Mouse (Mus musculus): ENCODE results near the gene Plin4. TPM values are rescaled to one million over a fixed set of nuclear protein-coding genes. Genes with fewer than 3 reads are reported as not detected.

Gene Plin4
- total and polyA plus RNA-seq, 3 experiments = 114 to 170 (median 151) TPM

DNA sequence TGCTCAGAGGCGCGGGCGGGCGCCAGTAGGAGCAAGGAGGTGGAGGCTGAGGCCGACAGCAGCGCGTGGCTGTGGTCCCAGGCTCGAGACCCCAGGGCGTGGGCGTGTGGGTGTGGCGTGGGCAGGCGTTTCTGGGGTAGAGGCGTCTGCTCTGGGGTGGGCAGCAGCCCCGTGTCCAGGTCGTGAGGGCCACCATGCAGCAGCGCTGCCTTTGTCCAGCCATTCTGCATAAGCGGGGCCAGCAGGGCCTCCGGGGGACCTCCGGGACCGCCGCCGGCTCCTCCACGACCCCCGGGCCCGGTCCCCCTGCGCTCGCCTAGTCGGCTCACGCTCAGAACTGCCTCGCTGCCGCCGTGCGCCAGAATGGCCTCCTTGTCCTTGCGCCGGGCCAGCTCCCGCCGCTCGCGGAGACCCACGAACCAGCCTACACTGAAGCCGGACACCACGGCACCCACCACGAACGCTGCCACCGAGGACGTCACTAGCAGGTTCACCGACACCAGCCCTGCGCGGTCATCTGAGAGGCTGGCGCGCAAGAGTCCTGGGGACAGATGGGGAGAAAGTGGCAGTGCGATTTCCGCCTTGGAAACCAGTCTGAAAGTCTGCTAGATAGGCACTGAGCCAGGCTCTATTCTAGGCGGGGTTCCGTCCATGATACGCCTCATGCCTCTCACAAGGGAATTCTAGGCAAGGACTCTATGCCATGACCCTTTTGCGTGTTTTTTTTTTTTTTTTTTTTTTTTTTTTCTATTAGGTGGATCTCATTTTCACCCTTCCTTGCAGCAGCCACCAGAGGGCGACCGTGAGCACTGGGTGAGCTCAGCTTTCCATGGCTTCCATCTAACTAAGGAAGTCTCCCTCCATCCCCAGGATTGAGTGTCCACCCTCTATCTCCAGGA, 15.0 kb upstream of the Plin4 start:
- WGBS = 48% methylated on average over 59 of the region's 59 CpGs
- peak overlapping the region; percentile 30 for H3K4me3 ChIP-seq
- H3K36me3 ChIP-seq (ENCODE audit: control insufficient read depth, insufficient read depth, low read length) = no peaks in the 10 kb centered on the region
- no peaks in the 10 kb centered on the region for H3K79me2 ChIP-seq (replicated peaks; ENCODE audit: control insufficient read depth, insufficient read depth, low read length)
- TF ChIP-seq EP300 (IDR thresholded peaks at IDR 0.05; ENCODE audit: insufficient read depth, low read depth, low read length) (peak; percentile 84), CTCF (IDR thresholded peaks at IDR 0.05) (peak; percentile 87), POLR2A (IDR thresholded peaks at IDR 0.05; ENCODE audit: insufficient read depth, low read depth, low read length) (peak; percentile 75)
- no peaks in the 10 kb centered on the region; the same call in 1 of the 2 replicates for H3K4me1 ChIP-seq (ENCODE audit: control insufficient read depth, insufficient read depth, low read length)
- intact Hi-C loops (cut with DNase I) = no loop called here
- peak overlapping the region; percentile 84 for H3K9ac ChIP-seq (ENCODE audit: low read depth, low read length)
- no peaks in the 10 kb centered on the region for H3K27me3 ChIP-seq (ENCODE audit: control insufficient read depth, insufficient read depth, low read length)
- H3K27ac ChIP-seq = peak overlapping the region; percentile 81
- DNase-seq = peak; percentile 72 to 77

- intact Hi-C loops (cut with DNase I) = no loop called here
- peak overlapping the region; percentile 30 for H3K4me3 ChIP-seq
- DNase-seq = no peak
- peak overlapping the region; percentile 81 for H3K27ac ChIP-seq
- whole genome bisulfite sequencing = 54% methylated on average over 59 of the region's 59 CpGs
- peaks cover 1% of the 10 kb centered on the region for H3K4me1 ChIP-seq (ENCODE audit: control insufficient read depth, insufficient read depth, low read length)
- H3K9ac ChIP-seq (ENCODE audit: low read depth, low read length) = peak overlapping the region; percentile 84
- H3K36me3 ChIP-seq (ENCODE audit: control insufficient read depth, insufficient read depth, low read length) = no peaks in the 10 kb centered on the region
- TF ChIP-seq POLR2A (IDR thresholded peaks at IDR 0.05; ENCODE audit: insufficient read depth, low read depth, low read length) (no peak), EP300 (IDR thresholded peaks at IDR 0.05; ENCODE audit: insufficient read depth, low read depth, low read length) (no peak), CTCF (IDR thresholded peaks at IDR 0.05) (no peak)
- no peaks in the 10 kb centered on the region for H3K27me3 ChIP-seq (ENCODE audit: control insufficient read depth, insufficient read depth, low read length)
- H3K79me2 ChIP-seq (replicated peaks; ENCODE audit: control insufficient read depth, insufficient read depth, low read length) = no peaks in the 10 kb centered on the region
Observed at GRCm38 (mm10) chr17:56123681-56124340, 14.2 kb upstream of the Plin4 start.

DNA sequence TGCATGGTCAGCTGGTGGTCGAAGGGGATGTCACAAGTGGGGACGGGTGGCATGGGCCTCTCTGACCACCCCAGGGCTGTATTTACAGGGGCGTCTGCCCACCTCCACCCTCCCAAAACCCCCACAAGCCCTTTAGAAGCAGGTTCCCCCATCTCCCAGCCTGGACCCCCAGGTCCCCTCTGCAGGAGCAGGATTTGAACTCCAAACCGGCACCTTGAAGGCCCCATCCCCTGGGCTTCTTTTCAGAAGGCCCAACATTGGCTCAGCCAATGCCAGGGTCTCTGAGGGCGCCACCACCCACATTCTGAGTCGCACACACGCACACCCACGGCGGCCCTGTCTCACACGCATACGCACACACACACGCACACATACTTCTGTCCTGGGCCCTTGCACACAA, 13.6 kb upstream of the Plin4 start:
- intact Hi-C loops (cut with DNase I) = no loop called here
- Histone ChIP-seq H3K27me3 (ENCODE audit: control insufficient read depth, insufficient read depth, low read length) (no peaks in the 10 kb centered on the region), H3K4me3 (no peak overlapping the region), H3K9ac (ENCODE audit: low read depth, low read length) (no peak overlapping the region), H3K27ac (no peak overlapping the region), H3K4me1 (ENCODE audit: control insufficient read depth, insufficient read depth, low read length) (peaks cover 1% of the 10 kb centered on the region), H3K79me2 (replicated peaks; ENCODE audit: control insufficient read depth, insufficient read depth, low read length) (no peaks in the 10 kb centered on the region), H3K36me3 (ENCODE audit: control insufficient read depth, insufficient read depth, low read length) (no peaks in the 10 kb centered on the region)
- WGBS = 91% methylated on average over 12 of the region's 12 CpGs
- DNase-seq = no peak
- TF ChIP-seq CTCF (IDR thresholded peaks at IDR 0.05) = no peak

- TF ChIP-seq EP300 (IDR thresholded peaks at IDR 0.05; ENCODE audit: insufficient read depth, low read depth, low read length) (no peak), CTCF (IDR thresholded peaks at IDR 0.05) (no peak), POLR2A (IDR thresholded peaks at IDR 0.05; ENCODE audit: insufficient read depth, low read depth, low read length) (no peak)
- H3K4me3 ChIP-seq = peak within 1 kb of the TSS; percentile 50
- 32% methylated on average over 2 of the region's 2 CpGs for WGBS
- DNase-seq = no peak
- H3K27me3 ChIP-seq (ENCODE audit: control insufficient read depth, insufficient read depth, low read length) = no peaks in the 10 kb centered on the region
- H3K9ac ChIP-seq (ENCODE audit: low read depth, low read length) = peak within 1 kb of the TSS; percentile 67
- peaks cover 1% of the 10 kb centered on the region for H3K4me1 ChIP-seq (ENCODE audit: control insufficient read depth, insufficient read depth, low read length)
- no peaks in the 10 kb centered on the region for H3K36me3 ChIP-seq (ENCODE audit: control insufficient read depth, insufficient read depth, low read length)
- no peaks in the 10 kb centered on the region for H3K79me2 ChIP-seq (replicated peaks; ENCODE audit: control insufficient read depth, insufficient read depth, low read length)
- intact Hi-C loops (cut with DNase I) = no loop called here
- peak within 1 kb of the TSS; percentile 90 for H3K27ac ChIP-seq
Observed at GRCm38 (mm10) chr17:56121826-56122225, 12.2 kb upstream of the Plin4 start, which contains the start of gene Lrg1. Lrg1 (minus strand) TSS chr17:56122001.

DNA sequence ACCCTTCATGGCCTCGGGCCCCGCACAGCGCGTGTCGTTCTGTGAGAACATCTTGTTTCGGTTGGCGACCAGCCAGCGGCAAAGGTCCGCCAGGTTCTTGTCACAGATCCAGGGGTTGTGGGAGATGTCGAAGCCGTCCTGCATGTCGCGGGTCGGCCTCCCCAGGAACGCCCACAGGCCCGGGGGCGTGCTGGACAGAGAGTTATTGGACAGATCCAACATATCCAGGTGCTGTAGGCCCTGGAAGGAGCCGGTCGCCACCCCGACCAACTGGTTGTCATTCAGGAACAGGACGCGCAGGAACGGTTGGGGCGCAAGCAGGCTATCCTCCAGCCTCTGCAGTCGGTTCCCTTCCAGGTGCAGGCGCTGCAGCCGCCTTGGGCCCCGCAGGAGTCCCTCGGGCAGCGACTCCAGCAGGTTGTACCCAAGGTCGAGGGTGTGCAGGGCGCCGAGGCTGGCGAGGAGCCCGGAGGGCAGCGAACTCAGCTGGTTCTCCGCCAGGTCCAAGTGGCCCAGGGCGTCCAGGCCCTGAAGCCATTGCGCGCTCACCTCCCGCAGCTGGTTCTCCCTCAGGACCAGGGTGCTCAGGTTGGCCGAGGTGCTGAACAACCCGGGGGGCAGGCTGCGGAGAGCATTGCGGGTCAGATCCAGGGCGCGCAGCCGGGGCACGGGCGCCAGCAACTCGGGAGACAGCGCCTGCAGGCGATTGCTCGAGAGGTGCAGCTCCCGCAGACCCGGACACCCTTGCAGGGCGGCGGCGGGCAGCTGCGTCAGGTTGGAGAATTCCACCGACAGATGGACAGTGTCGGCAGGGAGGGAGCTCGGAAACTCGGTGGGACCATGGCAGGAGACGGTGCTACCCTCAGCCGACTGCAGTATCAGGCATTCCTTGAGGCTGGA, 10.6 kb upstream of the Plin4 start:
- DNase-seq = peak; percentile 79 to 83
- peak overlapping the region; percentile 90 for H3K27ac ChIP-seq
- peak overlapping the region; percentile 50 for H3K4me3 ChIP-seq
- 2% methylated on average over 66 of the region's 66 CpGs for WGBS
- peak; percentile 56; the same call in 1 of the 2 replicates for TF ChIP-seq POLR2A (IDR thresholded peaks at IDR 0.05; ENCODE audit: insufficient read depth, low read depth, low read length)
- no peak for TF ChIP-seq CTCF (IDR thresholded peaks at IDR 0.05)
- peaks cover 1% of the 10 kb centered on the region for H3K4me1 ChIP-seq (ENCODE audit: control insufficient read depth, insufficient read depth, low read length)
- H3K36me3 ChIP-seq (ENCODE audit: control insufficient read depth, insufficient read depth, low read length) = no peaks in the 10 kb centered on the region
- no peaks in the 10 kb centered on the region for H3K79me2 ChIP-seq (replicated peaks; ENCODE audit: control insufficient read depth, insufficient read depth, low read length)
- H3K9ac ChIP-seq (ENCODE audit: low read depth, low read length) = peak overlapping the region; percentile 67
- no peaks in the 10 kb centered on the region for H3K27me3 ChIP-seq (ENCODE audit: control insufficient read depth, insufficient read depth, low read length)
- intact Hi-C loops (cut with DNase I) = no loop called here

Data from heart, adult 2 months (tissue).